Mouse (Mus musculus) ES-Bruce4 (cell line): ENCODE data around the gene Kdm2b.

ENCODE experiments used
- CTCF ChIP-seq: IDR thresholded peaks from one replicate; pipeline ENCODE4 v1.8.1; 2011; ENCODE audit warnings: low read depth, low read length
- EP300 ChIP-seq: IDR thresholded peaks from 2 replicates; pipeline ENCODE4 v1.6.1; 2011; ENCODE audit warnings: low read depth, low read length; ENCODE audit not compliant: insufficient read depth
- POLR2A ChIP-seq: IDR thresholded peaks from one replicate; pipeline ENCODE4 v1.8.1; 2011; ENCODE audit warnings: low read length; ENCODE audit not compliant: insufficient read depth

GRCm38 (mm10) chr5:122894007-122894637, 95.5 kb downstream of the Kdm2b start:
- TF ChIP-seq CTCF (peak; percentile 64), POLR2A (no peak), EP300 (no peak)
